Mouse (Mus musculus) embryonic fibroblast, embryonic 13.5 days (primary cell): ENCODE data around the gene Otop3. TPM values are rescaled to one million over a fixed set of nuclear protein-coding genes. Genes with fewer than 3 reads are reported as not detected.

ENCODE experiments used
- H3K27ac ChIP-seq: 2 replicates; pipeline ENCODE4 v1.5.1; 2012; ENCODE audit warnings: low read length, control low read depth, inconsistent platforms; ENCODE audit not compliant: insufficient read depth
- H3K4me1 ChIP-seq: 2 replicates; pipeline ENCODE4 v1.6.1; 2011; ENCODE audit warnings: low read length; ENCODE audit not compliant: control insufficient read depth, insufficient read depth
- H3K4me3 ChIP-seq: 2 replicates; pipeline ENCODE4 v1.5.1; 2011; ENCODE audit warnings: mild to moderate bottlenecking, control low read depth, low read length; ENCODE audit not compliant: insufficient read depth
- CTCF ChIP-seq: IDR thresholded peaks from 2 replicates; pipeline ENCODE4 v1.5.1; 2011; ENCODE audit warnings: mild to moderate bottlenecking, control low read depth, low read length, moderate library complexity, borderline replicate concordance; ENCODE audit not compliant: insufficient read depth
- POLR2A ChIP-seq: IDR thresholded peaks from 2 replicates; pipeline ENCODE4 v1.6.1; 2011; ENCODE audit warnings: low read depth, mild to moderate bottlenecking, control low read depth, low read length, moderate library complexity
- polyA plus RNA-seq: library from polyadenylated mRNA; stranded (reverse); fragments of >200 nt; gene quantifications from 2 replicates; pipeline ENCODE4 v1.2.4, GENCODE M21; 2011; ENCODE audit warnings: low read depth; ENCODE audit not compliant: missing spikeins, insufficient read length

Gene Otop3
- polyA plus RNA-seq, 1 experiment: not detected

DNA sequence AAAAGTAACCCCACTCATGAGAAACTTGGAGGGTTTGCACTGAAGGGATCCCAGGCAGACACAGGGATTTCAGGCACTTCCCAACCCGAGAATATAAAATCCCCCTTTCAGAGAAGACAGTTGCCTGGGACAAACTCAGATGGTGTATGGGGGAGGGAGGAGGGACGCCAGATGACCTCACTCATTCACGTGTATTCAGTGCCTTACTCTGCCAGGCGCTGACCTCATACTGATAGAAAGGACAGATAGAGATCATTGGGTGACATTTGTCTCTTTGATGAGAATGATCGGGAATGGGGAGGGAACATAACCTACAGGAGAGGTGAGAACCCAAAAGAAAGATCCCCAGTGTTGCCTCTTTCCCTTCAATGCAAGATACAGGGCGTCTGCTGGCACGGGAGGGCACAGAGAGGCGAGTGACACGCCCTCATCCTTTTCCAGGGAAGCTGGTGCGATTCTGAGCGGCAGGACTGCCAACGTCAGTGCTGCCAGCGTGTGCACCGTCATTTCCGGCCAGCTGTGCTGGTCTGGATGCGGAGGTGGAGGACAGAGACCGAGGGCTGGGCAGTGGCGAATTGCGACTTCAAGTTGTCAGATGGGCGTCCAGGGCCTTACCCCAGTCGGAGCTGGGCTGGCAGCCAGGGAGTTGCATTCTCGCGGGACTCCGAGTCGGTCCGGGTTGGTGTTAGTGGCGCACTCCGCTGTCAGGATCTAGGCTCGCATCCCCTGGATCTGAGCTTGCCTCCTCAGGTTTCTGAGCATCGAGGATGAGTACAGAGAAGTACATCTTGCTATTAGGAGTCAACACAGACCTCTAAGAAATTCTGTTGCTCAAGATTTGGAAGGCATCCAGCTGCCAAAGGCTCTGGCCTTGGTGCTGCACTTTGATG is 39.5 kb downstream of the Otop3 start:
- no peak overlapping the region for H3K27ac ChIP-seq
- TF ChIP-seq CTCF (no peak), POLR2A (peak; percentile 58)
- H3K4me1 ChIP-seq: no peaks in the 10 kb centered on the region; the same call in 1 of the 2 replicates
- H3K4me3 ChIP-seq: peak overlapping the region; percentile 3

DNA sequence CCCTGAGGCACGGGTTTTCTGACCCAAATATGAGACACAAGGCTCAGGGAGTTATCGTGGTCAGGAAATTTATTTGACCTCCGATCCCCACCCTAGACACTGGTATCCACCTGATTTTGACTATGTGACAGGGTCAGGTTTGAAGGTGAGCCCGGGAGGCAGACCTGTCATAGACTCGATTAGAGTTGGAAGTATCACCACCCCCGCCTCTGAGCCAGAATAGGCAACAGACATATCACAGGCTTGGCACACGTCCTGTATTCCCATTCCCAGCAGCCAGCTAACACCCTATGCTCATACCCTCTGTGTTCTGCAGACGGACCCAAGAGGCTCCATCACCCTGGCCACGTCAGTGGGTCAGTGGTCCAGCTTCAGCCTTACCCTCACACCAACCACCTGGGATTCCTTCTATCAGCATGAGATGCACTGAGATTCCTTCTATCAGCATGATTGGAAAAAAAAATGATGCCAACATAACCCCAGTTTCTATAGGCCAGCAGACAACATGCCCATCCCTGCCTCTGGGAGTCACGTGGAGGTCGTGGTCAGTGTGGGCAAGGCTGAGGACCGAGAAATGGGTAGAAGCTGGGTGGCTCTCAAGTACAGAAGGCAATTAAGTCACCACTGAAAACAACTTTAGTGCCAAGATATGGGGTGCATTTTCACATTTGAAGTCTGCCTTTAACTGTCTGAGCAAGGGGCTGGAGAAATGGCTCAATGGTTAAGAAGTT is 40.3 kb downstream of the Otop3 start:
- H3K4me3 ChIP-seq: no peak overlapping the region
- H3K27ac ChIP-seq: no peak overlapping the region
- H3K4me1 ChIP-seq: no peaks in the 10 kb centered on the region; the same call in 1 of the 2 replicates
- TF ChIP-seq CTCF: no peak
- TF ChIP-seq POLR2A: no peak

DNA sequence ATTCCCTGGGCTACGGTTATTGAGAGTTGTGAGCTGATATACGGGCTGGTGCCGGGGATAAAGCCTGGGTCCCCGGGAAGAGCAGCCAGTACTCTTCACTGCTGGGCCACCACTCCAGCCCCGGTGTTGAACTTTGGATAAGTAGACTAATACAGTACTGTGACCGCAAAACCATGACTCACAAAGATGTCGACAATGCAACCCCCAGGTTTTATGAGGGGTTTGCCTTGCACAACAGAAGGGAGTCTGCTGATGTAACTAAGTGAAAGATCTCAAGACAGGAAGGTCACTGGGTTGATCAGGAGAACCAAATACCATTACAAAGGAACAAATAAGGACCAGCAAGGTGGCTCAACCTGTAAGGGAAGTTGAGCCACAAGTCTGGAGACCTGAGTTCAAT is 42.2 kb downstream of the Otop3 start:
- TF ChIP-seq CTCF (no peak), POLR2A (no peak)
- no peak overlapping the region for H3K27ac ChIP-seq
- H3K4me3 ChIP-seq: no peak overlapping the region
- H3K4me1 ChIP-seq: no peaks in the 10 kb centered on the region; the same call in 1 of the 2 replicates

DNA sequence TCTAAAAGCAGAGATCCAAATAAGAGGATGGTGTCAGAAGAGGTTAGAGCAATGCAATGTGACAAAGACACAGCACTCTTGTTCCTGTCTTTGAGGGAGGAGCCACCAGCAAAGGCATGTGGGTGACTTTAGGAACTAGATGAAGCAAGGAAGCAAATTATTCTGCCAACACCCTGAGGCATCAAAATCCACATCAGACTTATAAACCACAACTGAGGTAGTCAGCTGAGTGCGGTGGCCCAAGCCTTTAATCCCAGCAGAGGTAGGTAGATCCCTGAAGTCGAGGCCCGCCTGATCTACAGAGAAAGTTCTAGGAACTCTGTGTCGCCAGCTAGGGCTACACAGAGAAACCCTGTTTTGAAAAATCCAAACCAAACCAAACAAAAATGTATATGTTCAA is 42.7 kb downstream of the Otop3 start:
- TF ChIP-seq POLR2A (no peak), CTCF (no peak)

DNA sequence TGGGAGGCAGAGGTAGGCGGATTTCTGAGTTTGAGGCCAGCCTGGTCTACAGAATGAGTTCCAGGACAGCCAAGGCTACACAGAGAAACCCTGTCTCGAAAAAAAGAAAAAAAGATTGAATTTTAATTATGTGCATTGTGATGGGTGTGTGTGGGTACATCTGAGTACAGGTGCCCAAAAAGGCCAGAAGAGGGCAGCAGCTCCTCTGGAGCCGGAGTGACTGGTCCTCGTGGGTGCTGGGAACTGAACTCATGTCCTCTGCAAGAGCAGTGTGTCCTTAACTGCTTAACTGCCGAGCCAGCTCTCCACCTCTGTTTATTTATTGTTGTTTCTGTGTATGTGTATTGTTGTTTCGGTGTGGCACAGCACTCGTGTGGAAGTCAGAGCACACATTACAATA is 43.3 kb downstream of the Otop3 start:
- TF ChIP-seq POLR2A (no peak), CTCF (no peak)
- no peak overlapping the region for H3K4me3 ChIP-seq
- no peaks in the 10 kb centered on the region; the same call in 1 of the 2 replicates for H3K4me1 ChIP-seq
- H3K27ac ChIP-seq: no peak overlapping the region

More for the DNA sequence above, 42.7 kb downstream of the Otop3 start:
- Histone ChIP-seq H3K4me1 (no peaks in the 10 kb centered on the region; the same call in 1 of the 2 replicates), H3K4me3 (no peak overlapping the region), H3K27ac (no peak overlapping the region)

DNA sequence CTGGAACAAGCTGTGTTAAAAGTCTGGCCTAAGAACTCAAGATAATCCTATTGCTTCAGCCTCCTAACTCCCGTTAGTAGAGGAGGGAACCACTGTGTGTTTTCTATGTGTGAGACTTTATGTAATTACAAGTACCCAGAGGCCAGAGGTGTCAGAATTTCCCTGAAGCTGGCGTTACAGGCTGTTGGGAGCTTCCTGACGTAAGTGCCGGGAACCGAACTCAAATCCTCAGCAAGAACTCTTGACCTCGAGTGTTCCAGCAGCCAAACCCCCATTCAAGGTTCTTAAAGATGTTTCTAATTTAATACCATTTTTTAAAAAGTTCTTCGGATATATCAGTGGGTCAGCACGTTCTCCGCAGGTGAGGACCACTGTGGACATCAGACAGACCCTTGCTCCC is 46.7 kb downstream of the Otop3 start:
- TF ChIP-seq CTCF (no peak), POLR2A (no peak)
- Histone ChIP-seq H3K4me1 (peaks cover 21% of the 10 kb centered on the region), H3K27ac (peak overlapping the region; percentile 20; the same call in 1 of the 2 replicates), H3K4me3 (peak overlapping the region; percentile 23)

DNA sequence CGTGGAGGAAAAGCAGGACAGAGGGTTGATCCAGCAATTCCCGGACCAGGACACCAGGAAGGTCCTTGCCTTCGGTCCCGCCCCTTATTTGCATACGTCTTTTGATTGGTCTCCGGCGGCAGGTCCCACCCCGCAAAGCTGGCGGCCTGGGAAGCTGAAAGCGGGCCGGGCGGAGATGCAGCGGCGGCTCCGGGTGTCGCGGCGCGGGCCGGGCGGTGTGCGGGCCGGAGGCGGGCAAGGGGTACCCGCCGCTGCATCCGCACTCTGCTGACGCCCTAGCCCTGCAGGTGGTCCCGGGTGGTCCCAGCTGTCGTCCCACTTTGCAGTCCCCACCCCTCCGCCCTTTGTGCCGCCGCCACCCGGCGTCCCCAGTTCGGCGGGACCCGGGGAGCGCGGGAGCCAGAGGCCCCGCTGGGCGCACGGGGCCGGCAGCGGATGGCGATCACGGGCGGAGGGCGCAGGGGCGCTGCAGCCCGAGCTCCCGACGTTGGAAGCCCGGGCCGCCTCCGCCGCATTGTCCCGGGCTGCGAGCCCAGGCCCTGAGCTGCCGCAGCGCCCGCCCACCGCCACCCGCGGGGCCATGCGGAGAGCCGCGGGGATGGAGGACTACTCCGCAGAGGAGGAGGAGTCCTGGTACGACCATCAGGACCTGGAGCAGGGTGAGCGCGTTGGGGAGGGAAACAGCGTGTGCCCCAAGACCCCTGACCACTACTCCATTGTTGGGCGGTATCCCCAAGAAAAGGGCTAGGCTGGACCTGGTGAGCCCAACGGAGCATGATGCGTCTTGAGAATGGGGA is 47.4 kb downstream of the Otop3 start, which contains the start of gene Cdr2l:
Gene Cdr2l (plus strand): TSS at position 174 of the 797 bp plus-strand sequence.
- H3K4me3 ChIP-seq: peak within 1 kb of the TSS; percentile 73
- peak within 1 kb of the TSS; percentile 20 for H3K27ac ChIP-seq
- TF ChIP-seq POLR2A (peak; percentile 80), CTCF (no peak)
- peaks cover 21% of the 10 kb centered on the region for H3K4me1 ChIP-seq

DNA sequence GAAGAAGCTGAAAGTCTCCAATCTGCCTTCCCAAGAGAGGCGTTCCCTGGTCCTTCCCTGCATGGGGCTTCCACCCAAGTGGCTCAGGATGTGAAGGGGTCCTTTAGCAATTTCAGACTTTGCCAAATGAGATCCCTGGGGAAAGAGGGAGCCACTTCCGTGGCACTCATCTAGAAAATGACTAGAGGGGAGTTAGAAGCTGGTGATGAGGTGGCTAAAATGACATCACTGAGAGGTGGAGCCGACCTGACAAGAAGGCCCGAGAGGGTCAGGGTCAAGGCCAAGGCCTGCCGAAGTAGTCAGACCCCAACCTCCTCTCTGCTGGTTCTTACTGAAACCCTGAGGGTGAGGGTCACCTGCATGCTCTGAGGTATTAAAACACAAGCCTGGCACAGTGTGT is 48.4 kb downstream of the Otop3 start:
- TF ChIP-seq POLR2A (peak; percentile 27; the same call in 1 of the 2 replicates), CTCF (no peak)
- Histone ChIP-seq H3K4me3 (peak overlapping the region; percentile 73), H3K27ac (peak overlapping the region; percentile 14), H3K4me1 (peaks cover 21% of the 10 kb centered on the region)
